Mouse (Mus musculus) ovary, adult 18-20 months (tissue): ENCODE data around the gene Selenop.
"Not testable (repeated sequence)": the region's sequence is repeated elsewhere in the genome, so short reads cannot be mapped to it uniquely, and the experiment has no call there.

Experiments used
- DNase-seq: peaks from one replicate; pipeline ENCODE4 v3.0.0; 2022; ENCODE audit warnings: low spot score, mixed read lengths

Gene Selenop

GRCm38 (mm10) chr15:3268247-3268646 lies at the start of gene Selenop:
TSS of gene Selenop (plus strand) at chr15:3268547.
- DNase-seq, result no peak

- not testable (repeated sequence) for DNase-seq
Observed at GRCm38 (mm10) chr15:3218668-3219067, 49.7 kb upstream of the Selenop start.

GRCm38 (mm10) chr15:3222803-3223437 lies 45.4 kb upstream of the Selenop start:
- DNase-seq, result no peak

- no peak for DNase-seq
Observed at GRCm38 (mm10) chr15:3226573-3226972, 41.8 kb upstream of the Selenop start.

GRCm38 (mm10) chr15:3228185-3228584 lies 40.2 kb upstream of the Selenop start:
- DNase-seq, result no peak

- no peak for DNase-seq
Observed at GRCm38 (mm10) chr15:3228990-3229389, 39.4 kb upstream of the Selenop start.

GRCm38 (mm10) chr15:3231004-3231403 lies 37.3 kb upstream of the Selenop start:
- no peak for DNase-seq

GRCm38 (mm10) chr15:3232168-3232835 lies 36.0 kb upstream of the Selenop start:
- DNase-seq, result no peak

GRCm38 (mm10) chr15:3233837-3234551 lies 34.4 kb upstream of the Selenop start:
- DNase-seq, result no peak

GRCm38 (mm10) chr15:3236338-3236737 lies 32.0 kb upstream of the Selenop start:
- no peak for DNase-seq

GRCm38 (mm10) chr15:3237963-3238362 lies 30.4 kb upstream of the Selenop start:
- DNase-seq, result no peak

- DNase-seq, result not testable (repeated sequence)
Observed at GRCm38 (mm10) chr15:3245036-3245435, 23.3 kb upstream of the Selenop start.

- no peak for DNase-seq
Observed at GRCm38 (mm10) chr15:3250620-3251019, 17.7 kb upstream of the Selenop start.

GRCm38 (mm10) chr15:3251031-3251717 lies 17.2 kb upstream of the Selenop start:
- DNase-seq, result no peak

GRCm38 (mm10) chr15:3251718-3252067 lies 16.7 kb upstream of the Selenop start:
- DNase-seq, result no peak

GRCm38 (mm10) chr15:3259025-3259424 lies 9.3 kb upstream of the Selenop start:
- DNase-seq, result no peak

- no peak for DNase-seq
Observed at GRCm38 (mm10) chr15:3260309-3260708, 8.0 kb upstream of the Selenop start.

- DNase-seq, result no peak
Observed at GRCm38 (mm10) chr15:3262883-3263282, 5.5 kb upstream of the Selenop start.

- no peak for DNase-seq
Observed at GRCm38 (mm10) chr15:3264293-3264692, 4.1 kb upstream of the Selenop start.

- no peak for DNase-seq
Observed at GRCm38 (mm10) chr15:3264828-3265227, 3.5 kb upstream of the Selenop start.

GRCm38 (mm10) chr15:3269496-3269895 lies 1.1 kb downstream of the Selenop start:
- no peak for DNase-seq

- no peak for DNase-seq
Observed at GRCm38 (mm10) chr15:3269996-3270645, 1.8 kb downstream of the Selenop start.
